Mouse (Mus musculus): ENCODE data around the gene Ifitm2. TPM values are rescaled to one million over a fixed set of nuclear protein-coding genes. Genes with fewer than 3 reads are reported as not detected.

Gene Ifitm2
- polyA plus RNA-seq, 1 experiment from 2014 or later = 126 TPM

- Histone ChIP-seq H3K4me3 (no peak overlapping the region), H3K27me3 (no peaks in the 10 kb centered on the region), H3K4me2 (replicated peaks) (no peak overlapping the region), H3K9ac (replicated peaks) (no peak overlapping the region), H3K4me1 (peaks cover 13% of the 10 kb centered on the region), H3K36me3 (no peaks in the 10 kb centered on the region), H3K9me3 (no peaks in the 10 kb centered on the region), H3K27ac (replicated peaks) (no peak overlapping the region)
- no peak for ATAC-seq (replicated peaks)
- WGBS = 44% methylated on average over 3 of the region's 3 CpGs
These were observed 17.4 kb downstream of the Ifitm2 start for GRCm38 (mm10) chr7:140938436-140938835.

GRCm38 (mm10) chr7:140927181-140927580 lies 28.6 kb downstream of the Ifitm2 start:
- no peaks in the 10 kb centered on the region for H3K36me3 ChIP-seq
- H3K27ac ChIP-seq (replicated peaks) = no peak overlapping the region
- no peak overlapping the region for H3K4me3 ChIP-seq
- no peak overlapping the region for H3K9ac ChIP-seq (replicated peaks)
- H3K4me2 ChIP-seq (replicated peaks) = no peak overlapping the region
- peaks cover 15% of the 10 kb centered on the region for H3K4me1 ChIP-seq
- no peaks in the 10 kb centered on the region for H3K9me3 ChIP-seq
- ATAC-seq (replicated peaks) = no peak
- WGBS = 93% methylated on average over 6 of the region's 6 CpGs
- H3K27me3 ChIP-seq = peaks cover 30% of the 10 kb centered on the region

GRCm38 (mm10) chr7:140923070-140923775 lies 32.6 kb downstream of the Ifitm2 start:
- no peak for ATAC-seq (replicated peaks)
- peaks cover 18% of the 10 kb centered on the region for H3K4me1 ChIP-seq
- H3K9ac ChIP-seq (replicated peaks) = peak overlapping the region; percentile 32
- 16% methylated on average over 30 of the region's 30 CpGs for WGBS
- no peak overlapping the region for H3K27ac ChIP-seq (replicated peaks)
- H3K4me3 ChIP-seq = peak overlapping the region; percentile 44
- peaks cover 64% of the 10 kb centered on the region for H3K27me3 ChIP-seq
- H3K36me3 ChIP-seq = no peaks in the 10 kb centered on the region
- H3K4me2 ChIP-seq (replicated peaks) = peak overlapping the region; percentile 84
- H3K9me3 ChIP-seq = no peaks in the 10 kb centered on the region

- H3K4me1 ChIP-seq = peaks cover 18% of the 10 kb centered on the region
- peak overlapping the region; percentile 44 for H3K4me3 ChIP-seq
- ATAC-seq (replicated peaks) = peak; percentile 41; the same call in 1 of the 2 replicates
- H3K4me2 ChIP-seq (replicated peaks) = peak overlapping the region; percentile 84
- no peak overlapping the region for H3K27ac ChIP-seq (replicated peaks)
- peaks cover 64% of the 10 kb centered on the region for H3K27me3 ChIP-seq
- peak overlapping the region; percentile 32 for H3K9ac ChIP-seq (replicated peaks)
- no peaks in the 10 kb centered on the region for H3K9me3 ChIP-seq
- H3K36me3 ChIP-seq = no peaks in the 10 kb centered on the region
- under 1% methylated on average over 49 of the region's 49 CpGs for WGBS
These were observed 33.3 kb downstream of the Ifitm2 start for GRCm38 (mm10) chr7:140922398-140923069.

- no peak overlapping the region for H3K27ac ChIP-seq (replicated peaks)
- H3K27me3 ChIP-seq = peaks cover 67% of the 10 kb centered on the region
- peak overlapping the region; percentile 84 for H3K4me2 ChIP-seq (replicated peaks)
- H3K9ac ChIP-seq (replicated peaks) = no peak overlapping the region
- ATAC-seq (replicated peaks) = no peak
- no peaks in the 10 kb centered on the region for H3K36me3 ChIP-seq
- H3K4me3 ChIP-seq = no peak overlapping the region
- H3K9me3 ChIP-seq = no peaks in the 10 kb centered on the region
- peaks cover 18% of the 10 kb centered on the region for H3K4me1 ChIP-seq
- WGBS = 30% methylated on average over 22 of the region's 22 CpGs
These were observed 34.4 kb downstream of the Ifitm2 start for GRCm38 (mm10) chr7:140921225-140921975.

GRCm38 (mm10) chr7:140920418-140921029 lies 35.3 kb downstream of the Ifitm2 start, which contains the start of gene Nlrp6:
TSS of gene Nlrp6 (plus strand) at chr7:140920902.
- H3K4me3 ChIP-seq = no peak within 1 kb of the TSS
- no peaks in the 10 kb centered on the region for H3K9me3 ChIP-seq
- H3K9ac ChIP-seq (replicated peaks) = no peak within 1 kb of the TSS
- H3K27me3 ChIP-seq = peaks cover 67% of the 10 kb centered on the region
- H3K27ac ChIP-seq (replicated peaks) = no peak within 1 kb of the TSS
- 81% methylated on average over 8 of the region's 8 CpGs for WGBS
- H3K4me2 ChIP-seq (replicated peaks) = peak within 1 kb of the TSS; percentile 84; the same call in 1 of the 2 replicates
- no peak for ATAC-seq (replicated peaks)
- H3K36me3 ChIP-seq = no peaks in the 10 kb centered on the region
- H3K4me1 ChIP-seq = peaks cover 18% of the 10 kb centered on the region

- Histone ChIP-seq H3K27me3 (peaks cover 64% of the 10 kb centered on the region), H3K9me3 (no peaks in the 10 kb centered on the region), H3K4me2 (replicated peaks) (no peak overlapping the region), H3K4me1 (peaks cover 18% of the 10 kb centered on the region), H3K4me3 (no peak overlapping the region), H3K9ac (replicated peaks) (no peak overlapping the region), H3K27ac (replicated peaks) (no peak overlapping the region), H3K36me3 (no peaks in the 10 kb centered on the region)
- WGBS = 80% methylated on average over 4 of the region's 4 CpGs
- ATAC-seq (replicated peaks) = no peak
These were observed 35.9 kb downstream of the Ifitm2 start for GRCm38 (mm10) chr7:140919911-140920310.

- H3K36me3 ChIP-seq = no peaks in the 10 kb centered on the region
- H3K9me3 ChIP-seq = no peaks in the 10 kb centered on the region
- H3K4me2 ChIP-seq (replicated peaks) = no peak overlapping the region
- no peaks in the 10 kb centered on the region for H3K4me1 ChIP-seq
- 83% methylated on average over 8 of the region's 8 CpGs for WGBS
- no peak overlapping the region for H3K9ac ChIP-seq (replicated peaks)
- no peak overlapping the region for H3K4me3 ChIP-seq
- peaks cover 6% of the 10 kb centered on the region; the same call in 1 of the 2 replicates for H3K27me3 ChIP-seq
- no peak overlapping the region for H3K27ac ChIP-seq (replicated peaks)
- ATAC-seq (replicated peaks) = no peak
These were observed 41.6 kb downstream of the Ifitm2 start for GRCm38 (mm10) chr7:140914031-140914690.

- WGBS = 75% methylated on average over 5 of the region's 5 CpGs
- Histone ChIP-seq H3K27me3 (0 out of 2 replicates have a peak, but pooled peaks cover 3% of the 10 kb centered on the region), H3K36me3 (no peaks in the 10 kb centered on the region), H3K4me3 (no peak overlapping the region), H3K9me3 (no peaks in the 10 kb centered on the region), H3K27ac (replicated peaks) (no peak overlapping the region), H3K9ac (replicated peaks) (no peak overlapping the region), H3K4me2 (replicated peaks) (no peak overlapping the region), H3K4me1 (peaks cover 5% of the 10 kb centered on the region)
- ATAC-seq (replicated peaks) = no peak
These were observed 42.8 kb downstream of the Ifitm2 start for GRCm38 (mm10) chr7:140912846-140913482.

- Histone ChIP-seq H3K27me3 (0 out of 2 replicates have a peak, but pooled peaks cover 2% of the 10 kb centered on the region), H3K4me1 (peaks cover 5% of the 10 kb centered on the region), H3K4me2 (replicated peaks) (no peak overlapping the region), H3K4me3 (no peak overlapping the region), H3K36me3 (no peaks in the 10 kb centered on the region), H3K27ac (replicated peaks) (no peak overlapping the region), H3K9ac (replicated peaks) (no peak overlapping the region), H3K9me3 (no peaks in the 10 kb centered on the region)
- no peak for ATAC-seq (replicated peaks)
- 73% methylated on average over 3 of the region's 3 CpGs for WGBS
These were observed 43.5 kb downstream of the Ifitm2 start for GRCm38 (mm10) chr7:140912293-140912692.

- H3K9ac ChIP-seq (replicated peaks) = 0 out of 2 replicates have a peak overlapping the region, but pooled peaks have one; percentile 19
- H3K27ac ChIP-seq (replicated peaks) = no peak overlapping the region
These were observed 47.1 kb downstream of the Ifitm2 start for GRCm38 (mm10) chr7:140908634-140909107.

More at GRCm38 (mm10) chr7:140908634-140909107, 47.1 kb downstream of the Ifitm2 start:
- no peaks in the 10 kb centered on the region for H3K27me3 ChIP-seq
- H3K4me3 ChIP-seq = peak overlapping the region; percentile 40
- H3K4me2 ChIP-seq (replicated peaks) = peak overlapping the region; percentile 83
- no peaks in the 10 kb centered on the region for H3K9me3 ChIP-seq
- peaks cover 5% of the 10 kb centered on the region for H3K4me1 ChIP-seq
- 0 out of 2 replicates have a peak, but pooled peaks have one; percentile 29 for ATAC-seq (replicated peaks)
- H3K36me3 ChIP-seq = no peaks in the 10 kb centered on the region
- WGBS = 2% methylated on average over 19 of the region's 19 CpGs
